Mouse (Mus musculus): ENCODE results near the gene Dchs2. TPM values are rescaled to one million over a fixed set of nuclear protein-coding genes. Genes with fewer than 3 reads are reported as not detected.
A peak's percentile ranks its signal among the peaks of the same experiment; 100 is the strongest.

Dchs2 gene
- total RNA-seq, 1 experiment: 0.22 TPM

- TF ChIP-seq MAFK (IDR thresholded peaks at IDR 0.05; ENCODE audit: insufficient read depth, low read depth, low read length) (no peak), ZC3H11A (IDR thresholded peaks at IDR 0.05; ENCODE audit: borderline replicate concordance, low read depth, low read length) (no peak), ZNF384 (IDR thresholded peaks at IDR 0.05; ENCODE audit: low read depth, low read length) (no peak), CHD2 (IDR thresholded peaks at IDR 0.05; ENCODE audit: low read depth, low read length) (no peak), HCFC1 (IDR thresholded peaks at IDR 0.05; ENCODE audit: borderline replicate concordance, insufficient read depth, low read length) (no peak)
- in situ Hi-C loops (cut with MboI; ENCODE audit: low sequenced_read_pairs in 2 of 2, unreplicated experiment in 2 of 2): loop anchor here in 1 of 2 experiments (25.0 kb wide), 1 partner anchor 478 kb away; the partner anchor contains the start of gene Sfrp2
- H3K4me3 ChIP-seq (ENCODE audit: insufficient read depth in 1 of 2, low read depth in 1 of 2, low read length in 2 of 2, poor library complexity in 1 of 2, severe bottlenecking in 1 of 2): no peak overlapping the region
These were observed 156.1 kb downstream of the Dchs2 start for GRCm38 (mm10) chr3:83283882-83284281.

GRCm38 (mm10) chr3:83286975-83287405 is 159.2 kb downstream of the Dchs2 start:
- H3K9me3 ChIP-seq (ENCODE audit: control insufficient read depth, insufficient read depth, low read depth, low read length): no peaks in the 10 kb centered on the region
- H3K36me3 ChIP-seq (ENCODE audit: control insufficient read depth, insufficient read depth, low read length, poor library complexity, severe bottlenecking): no peaks in the 10 kb centered on the region
- no peak overlapping the region for H3K27ac ChIP-seq (ENCODE audit: insufficient read depth, low read depth, low read length, poor library complexity, severe bottlenecking)
- peak overlapping the region; percentile 13; the same call in 1 of the 2 replicates for H3K9ac ChIP-seq (ENCODE audit: insufficient read depth, low read depth, low read length, poor library complexity, severe bottlenecking)
- peak; percentile 52 for DNase-seq (ENCODE audit: low read depth, low spot score)
- no peak for TF ChIP-seq MAFK (IDR thresholded peaks at IDR 0.05; ENCODE audit: insufficient read depth, low read depth, low read length)
- TF ChIP-seq ZC3H11A (IDR thresholded peaks at IDR 0.05; ENCODE audit: borderline replicate concordance, low read depth, low read length): no peak
- no peak for TF ChIP-seq HCFC1 (IDR thresholded peaks at IDR 0.05; ENCODE audit: borderline replicate concordance, insufficient read depth, low read length)
- TF ChIP-seq CHD2 (IDR thresholded peaks at IDR 0.05; ENCODE audit: low read depth, low read length): no peak
- TF ChIP-seq ZNF384 (IDR thresholded peaks at IDR 0.05; ENCODE audit: low read depth, low read length): no peak
- in situ Hi-C loops (cut with MboI; ENCODE audit: low sequenced_read_pairs in 2 of 2, unreplicated experiment in 2 of 2): loop anchor here in 1 of 2 experiments (25.0 kb wide), 1 partner anchor 475 kb away; the partner anchor contains the start of gene Sfrp2
- H3K4me1 ChIP-seq (ENCODE audit: control insufficient read depth in 2 of 2, insufficient read depth in 2 of 2, low read length in 2 of 2, poor library complexity in 1 of 2): no peaks in the 10 kb centered on the region
- peak overlapping the region in 1 of 2 experiments; percentile 42; a peak in 2 of 4 replicates for H3K4me3 ChIP-seq (ENCODE audit: insufficient read depth in 1 of 2, low read depth in 1 of 2, low read length in 2 of 2, poor library complexity in 1 of 2, severe bottlenecking in 1 of 2)

More at GRCm38 (mm10) chr3:83283882-83284281, 156.1 kb downstream of the Dchs2 start:
- no peak for DNase-seq (ENCODE audit: low read depth, low spot score)
- no peaks in the 10 kb centered on the region for H3K36me3 ChIP-seq (ENCODE audit: control insufficient read depth, insufficient read depth, low read length, poor library complexity, severe bottlenecking)
- no peak overlapping the region for H3K27ac ChIP-seq (ENCODE audit: insufficient read depth, low read depth, low read length, poor library complexity, severe bottlenecking)
- no peak overlapping the region for H3K9ac ChIP-seq (ENCODE audit: insufficient read depth, low read depth, low read length, poor library complexity, severe bottlenecking)
- no peaks in the 10 kb centered on the region for H3K4me1 ChIP-seq (ENCODE audit: control insufficient read depth in 2 of 2, insufficient read depth in 2 of 2, low read length in 2 of 2, poor library complexity in 1 of 2)
- no peaks in the 10 kb centered on the region for H3K9me3 ChIP-seq (ENCODE audit: control insufficient read depth, insufficient read depth, low read depth, low read length)

GRCm38 (mm10) chr3:83288118-83288840 is 160.5 kb downstream of the Dchs2 start:
- H3K9me3 ChIP-seq (ENCODE audit: control insufficient read depth, insufficient read depth, low read depth, low read length): no peaks in the 10 kb centered on the region
- in situ Hi-C loops (cut with MboI; ENCODE audit: low sequenced_read_pairs in 2 of 2, unreplicated experiment in 2 of 2): loop anchor here in 1 of 2 experiments (25.0 kb wide), 1 partner anchor 474 kb away; the partner anchor contains the start of gene Sfrp2
- no peak overlapping the region for H3K4me3 ChIP-seq (ENCODE audit: insufficient read depth in 1 of 2, low read depth in 1 of 2, low read length in 2 of 2, poor library complexity in 1 of 2, severe bottlenecking in 1 of 2)
- no peak overlapping the region for H3K27ac ChIP-seq (ENCODE audit: insufficient read depth, low read depth, low read length, poor library complexity, severe bottlenecking)
- no peak for TF ChIP-seq HCFC1 (IDR thresholded peaks at IDR 0.05; ENCODE audit: borderline replicate concordance, insufficient read depth, low read length)
- TF ChIP-seq ZC3H11A (IDR thresholded peaks at IDR 0.05; ENCODE audit: borderline replicate concordance, low read depth, low read length): no peak
- no peak for TF ChIP-seq CHD2 (IDR thresholded peaks at IDR 0.05; ENCODE audit: low read depth, low read length)
- TF ChIP-seq MAFK (IDR thresholded peaks at IDR 0.05; ENCODE audit: insufficient read depth, low read depth, low read length): no peak
- no peak for TF ChIP-seq ZNF384 (IDR thresholded peaks at IDR 0.05; ENCODE audit: low read depth, low read length)
- no peak for DNase-seq (ENCODE audit: low read depth, low spot score)
- no peaks in the 10 kb centered on the region for H3K4me1 ChIP-seq (ENCODE audit: control insufficient read depth in 2 of 2, insufficient read depth in 2 of 2, low read length in 2 of 2, poor library complexity in 1 of 2)
- no peaks in the 10 kb centered on the region for H3K36me3 ChIP-seq (ENCODE audit: control insufficient read depth, insufficient read depth, low read length, poor library complexity, severe bottlenecking)
- H3K9ac ChIP-seq (ENCODE audit: insufficient read depth, low read depth, low read length, poor library complexity, severe bottlenecking): no peak overlapping the region

GRCm38 (mm10) chr3:83290482-83290881 is 162.7 kb downstream of the Dchs2 start:
- in situ Hi-C loops (cut with MboI; ENCODE audit: low sequenced_read_pairs in 2 of 2, unreplicated experiment in 2 of 2): loop anchor here in 1 of 2 experiments (25.0 kb wide), 1 partner anchor 472 kb away; the partner anchor contains the start of gene Sfrp2
- DNase-seq (ENCODE audit: low read depth, low spot score): no peak
- no peak overlapping the region for H3K27ac ChIP-seq (ENCODE audit: insufficient read depth, low read depth, low read length, poor library complexity, severe bottlenecking)
- no peak for TF ChIP-seq MAFK (IDR thresholded peaks at IDR 0.05; ENCODE audit: insufficient read depth, low read depth, low read length)
- no peak for TF ChIP-seq ZNF384 (IDR thresholded peaks at IDR 0.05; ENCODE audit: low read depth, low read length)
- no peak for TF ChIP-seq HCFC1 (IDR thresholded peaks at IDR 0.05; ENCODE audit: borderline replicate concordance, insufficient read depth, low read length)
- no peak for TF ChIP-seq ZC3H11A (IDR thresholded peaks at IDR 0.05; ENCODE audit: borderline replicate concordance, low read depth, low read length)
- no peak for TF ChIP-seq CHD2 (IDR thresholded peaks at IDR 0.05; ENCODE audit: low read depth, low read length)
- H3K9me3 ChIP-seq (ENCODE audit: control insufficient read depth, insufficient read depth, low read depth, low read length): no peaks in the 10 kb centered on the region
- H3K4me1 ChIP-seq (ENCODE audit: control insufficient read depth in 2 of 2, insufficient read depth in 2 of 2, low read length in 2 of 2, poor library complexity in 1 of 2): no peaks in the 10 kb centered on the region
- H3K4me3 ChIP-seq (ENCODE audit: insufficient read depth in 1 of 2, low read depth in 1 of 2, low read length in 2 of 2, poor library complexity in 1 of 2, severe bottlenecking in 1 of 2): no peak overlapping the region
- H3K36me3 ChIP-seq (ENCODE audit: control insufficient read depth, insufficient read depth, low read length, poor library complexity, severe bottlenecking): no peaks in the 10 kb centered on the region
- H3K9ac ChIP-seq (ENCODE audit: insufficient read depth, low read depth, low read length, poor library complexity, severe bottlenecking): no peak overlapping the region

All from ES-E14 (cell line).